Mouse (Mus musculus): ENCODE results near the gene 6430571L13Rik. TPM values are rescaled to one million over a fixed set of nuclear protein-coding genes. Genes with fewer than 3 reads are reported as not detected.
A peak's percentile ranks its signal among the peaks of the same experiment; 100 is the strongest.

Gene 6430571L13Rik
- polyA plus RNA-seq, 1 experiment from 2014 or later, result 4.2 TPM

DNA sequence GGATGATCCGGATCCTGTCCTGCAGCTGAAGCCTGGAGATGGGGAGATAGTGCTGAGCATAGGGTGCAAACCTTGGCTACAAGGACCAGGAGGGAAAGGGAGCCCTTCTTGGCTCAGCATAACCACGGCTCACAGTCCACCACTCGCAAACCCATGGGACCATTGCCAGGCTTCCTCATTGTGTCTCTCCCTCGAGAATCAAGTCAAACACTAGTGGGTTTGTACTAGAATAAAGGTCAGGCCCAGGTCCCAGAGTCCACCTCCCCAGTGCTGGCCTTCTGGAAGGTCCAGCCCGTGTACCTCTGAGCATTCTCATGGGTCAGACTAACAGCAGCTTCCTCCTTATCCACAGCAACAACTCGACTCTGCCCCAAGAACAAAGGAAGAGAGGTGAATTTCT is 9.6 kb upstream of the 6430571L13Rik start:
- Histone ChIP-seq H3K4me3 (no peak overlapping the region), H3K27ac (replicated peaks) (no peak overlapping the region), H3K4me1 (no peaks in the 10 kb centered on the region), H3K4me2 (replicated peaks) (no peak overlapping the region), H3K36me3 (peaks cover 35% of the 10 kb centered on the region), H3K9me3 (no peaks in the 10 kb centered on the region), H3K27me3 (no peaks in the 10 kb centered on the region), H3K9ac (replicated peaks) (no peak overlapping the region)
- no peak for ATAC-seq (ENCODE audit: low FRiP score, low read depth)
- 87% methylated on average over 6 of the region's 6 CpGs for WGBS

DNA sequence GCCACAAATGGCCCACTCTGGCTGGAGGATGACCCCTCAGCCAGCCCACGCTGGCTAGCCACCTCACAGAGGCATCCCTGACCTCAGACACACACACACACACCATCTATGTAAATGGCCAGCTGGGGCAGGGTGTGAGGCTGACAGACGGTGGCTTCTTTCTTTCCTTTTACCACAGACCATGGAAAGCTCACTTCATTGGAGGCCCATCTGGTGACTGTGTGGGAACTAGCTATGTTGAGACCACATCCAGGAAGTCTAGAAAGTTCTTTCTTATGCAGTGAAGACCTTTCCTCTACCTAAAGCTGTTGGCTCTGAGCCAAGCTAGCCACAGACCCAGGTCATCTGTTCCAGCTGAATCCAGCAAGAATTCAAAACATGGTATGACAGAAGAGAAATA is 6.7 kb upstream of the 6430571L13Rik start:
- H3K27me3 ChIP-seq, result no peaks in the 10 kb centered on the region
- peaks cover 9% of the 10 kb centered on the region for H3K4me1 ChIP-seq
- no peak overlapping the region for H3K4me2 ChIP-seq (replicated peaks)
- no peaks in the 10 kb centered on the region for H3K9me3 ChIP-seq
- H3K36me3 ChIP-seq, result peaks cover 23% of the 10 kb centered on the region
- ATAC-seq (ENCODE audit: low FRiP score, low read depth), result no peak
- H3K27ac ChIP-seq (replicated peaks), result no peak overlapping the region
- no peak overlapping the region for H3K9ac ChIP-seq (replicated peaks)
- 67% methylated on average over 2 of the region's 2 CpGs for WGBS
- H3K4me3 ChIP-seq, result no peak overlapping the region

DNA sequence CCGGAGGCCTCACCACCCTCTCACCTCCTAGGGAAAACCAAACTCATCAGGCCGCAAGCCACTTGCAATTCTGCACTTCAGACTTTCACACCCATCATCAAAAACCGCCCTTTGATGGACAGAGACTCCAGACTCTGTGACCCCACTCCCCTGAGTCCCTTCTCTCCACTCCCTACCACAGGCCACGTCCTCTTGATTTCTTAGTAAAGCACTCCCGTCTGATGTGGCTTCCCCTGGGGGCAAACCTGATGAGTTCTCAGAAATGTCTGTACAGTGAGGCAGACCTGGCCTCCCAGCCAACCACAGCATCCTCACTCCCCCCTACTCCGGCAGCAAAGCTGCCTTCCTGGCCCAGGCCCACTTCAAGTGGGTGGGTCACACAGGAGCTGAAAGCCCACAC is 6.0 kb upstream of the 6430571L13Rik start:
- Histone ChIP-seq H3K9me3 (no peaks in the 10 kb centered on the region), H3K4me2 (replicated peaks) (no peak overlapping the region), H3K4me1 (peaks cover 16% of the 10 kb centered on the region), H3K9ac (replicated peaks) (no peak overlapping the region), H3K27me3 (no peaks in the 10 kb centered on the region), H3K27ac (replicated peaks) (no peak overlapping the region), H3K36me3 (peaks cover 23% of the 10 kb centered on the region), H3K4me3 (no peak overlapping the region)
- ATAC-seq (ENCODE audit: low FRiP score, low read depth), result no peak
- 85% methylated on average over 6 of the region's 6 CpGs for WGBS

DNA sequence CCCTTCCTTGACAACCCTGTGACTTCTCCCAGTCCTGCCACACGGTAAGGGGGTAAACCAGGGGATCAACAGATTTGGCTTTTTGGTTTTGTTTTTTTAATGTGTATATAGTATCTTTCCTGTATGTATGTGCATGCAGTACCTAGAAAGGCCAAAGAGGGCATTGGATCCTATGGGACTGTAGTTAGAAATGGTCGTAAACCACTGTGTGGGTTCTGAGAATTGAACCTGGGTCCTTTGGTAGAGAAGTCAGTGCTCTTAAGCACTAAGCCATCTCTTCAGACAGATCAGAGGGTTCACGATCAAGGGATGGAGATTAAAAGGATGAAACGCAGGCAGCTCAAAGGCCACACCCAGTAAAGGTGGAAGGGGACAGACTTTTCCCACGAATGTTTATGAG is 5.4 kb upstream of the 6430571L13Rik start:
- 89% methylated on average over 5 of the region's 5 CpGs for WGBS
- peaks cover 22% of the 10 kb centered on the region for H3K4me1 ChIP-seq

DNA sequence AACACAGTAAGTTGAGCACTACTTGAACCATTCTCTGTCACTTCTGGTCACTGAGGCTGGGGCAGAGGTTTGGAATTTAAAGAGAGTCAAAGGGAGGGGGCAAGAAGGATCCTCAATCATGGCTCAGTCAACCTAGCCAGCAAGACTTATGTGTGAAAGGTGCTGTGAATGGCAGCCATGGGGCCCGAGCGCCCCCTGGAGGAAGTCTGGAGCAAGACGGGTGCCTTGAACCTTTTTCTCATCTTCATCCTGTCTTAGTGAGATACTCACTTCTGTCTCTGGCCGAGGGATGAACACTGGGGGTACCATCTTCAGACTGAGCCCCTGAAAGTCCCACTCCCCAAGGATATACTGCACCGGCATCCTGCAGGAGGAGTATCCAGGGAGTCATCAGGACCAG is 4.5 kb upstream of the 6430571L13Rik start:
- Histone ChIP-seq H3K4me2 (replicated peaks) (no peak overlapping the region), H3K9ac (replicated peaks) (no peak overlapping the region), H3K4me1 (peaks cover 26% of the 10 kb centered on the region), H3K27ac (replicated peaks) (no peak overlapping the region), H3K4me3 (no peak overlapping the region), H3K9me3 (no peaks in the 10 kb centered on the region), H3K27me3 (0 out of 2 replicates have a peak, but pooled peaks cover under 1% of the 10 kb centered on the region), H3K36me3 (peaks cover 18% of the 10 kb centered on the region; the same call in 1 of the 2 replicates)
- no peak for ATAC-seq (ENCODE audit: low FRiP score, low read depth)
- WGBS, result 12% methylated on average over 5 of the region's 5 CpGs

More for the DNA sequence above, 5.4 kb upstream of the 6430571L13Rik start:
- no peak for ATAC-seq (ENCODE audit: low FRiP score, low read depth)
- Histone ChIP-seq H3K4me3 (no peak overlapping the region), H3K9me3 (no peaks in the 10 kb centered on the region), H3K4me2 (replicated peaks) (no peak overlapping the region), H3K27ac (replicated peaks) (no peak overlapping the region), H3K9ac (replicated peaks) (no peak overlapping the region), H3K36me3 (peaks cover 18% of the 10 kb centered on the region; the same call in 1 of the 2 replicates), H3K27me3 (no peaks in the 10 kb centered on the region)

DNA sequence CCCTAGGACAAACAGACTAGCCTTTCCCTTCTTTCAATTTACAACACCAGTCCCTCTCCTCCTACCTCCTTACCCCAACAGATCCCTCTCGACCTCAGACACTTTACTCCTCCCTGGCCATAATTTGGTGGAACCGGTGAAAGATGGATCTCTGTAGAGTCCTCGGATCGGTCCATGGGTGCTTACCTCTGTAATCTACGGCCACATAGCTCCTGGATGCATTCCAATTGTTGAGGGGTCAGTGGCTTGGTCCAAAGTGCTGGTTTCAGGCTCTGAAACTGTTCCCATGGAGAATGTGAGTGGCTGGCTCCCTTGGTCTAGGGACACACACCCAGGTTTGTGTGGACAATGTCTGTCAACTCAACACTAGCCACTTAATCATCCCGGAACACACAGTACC is 4.0 kb upstream of the 6430571L13Rik start:
- no peak for ATAC-seq (ENCODE audit: low FRiP score, low read depth)
- peaks cover 5% of the 10 kb centered on the region for H3K27me3 ChIP-seq
- no peak overlapping the region for H3K9ac ChIP-seq (replicated peaks)
- WGBS, result 90% methylated on average over 6 of the region's 6 CpGs
- H3K27ac ChIP-seq (replicated peaks), result no peak overlapping the region
- no peak overlapping the region for H3K4me2 ChIP-seq (replicated peaks)
- H3K36me3 ChIP-seq, result peaks cover 18% of the 10 kb centered on the region; the same call in 1 of the 2 replicates
- no peaks in the 10 kb centered on the region for H3K9me3 ChIP-seq
- H3K4me3 ChIP-seq, result no peak overlapping the region
- peaks cover 30% of the 10 kb centered on the region for H3K4me1 ChIP-seq

DNA sequence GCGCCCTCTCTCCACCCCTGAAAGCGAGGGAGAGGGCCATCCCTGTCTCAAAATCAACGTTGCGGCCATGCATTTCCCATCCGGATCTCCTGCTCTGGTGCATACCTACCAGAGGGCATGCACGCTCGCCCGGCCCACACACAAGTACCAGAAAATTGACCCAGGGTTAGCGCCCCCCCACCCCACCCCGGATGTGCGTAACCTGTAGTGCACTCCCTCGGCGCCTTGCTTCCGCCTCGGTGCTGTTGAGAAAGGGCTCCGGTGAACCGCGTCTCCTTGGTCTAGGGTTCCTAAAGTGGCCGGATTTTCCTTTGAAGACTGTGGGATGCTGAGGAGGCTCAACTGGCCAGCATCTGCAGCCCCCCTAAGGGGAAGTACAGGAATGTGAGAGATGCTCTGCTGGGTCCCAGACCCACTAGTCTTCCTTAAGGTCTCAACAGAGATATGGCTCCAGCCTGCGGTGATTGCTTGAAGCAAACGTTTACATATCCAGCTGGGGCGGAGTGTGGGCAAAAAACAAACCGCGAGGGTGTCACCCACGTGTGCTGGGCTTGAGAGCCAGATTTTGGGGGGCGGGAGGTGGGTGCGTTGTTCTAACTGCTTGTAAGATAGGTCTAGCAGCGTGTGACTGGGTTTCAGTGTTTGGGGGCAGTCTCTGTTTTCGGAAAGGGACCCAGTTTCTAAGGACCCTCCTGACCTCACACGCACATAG is 2.1 kb upstream of the 6430571L13Rik start, which contains the start of gene Hemk1:
Gene Hemk1, minus strand, starts transcription at position 179 of the 712 bp plus-strand sequence.
- 4% methylated on average over 30 of the region's 30 CpGs for WGBS
- Histone ChIP-seq H3K27me3 (peaks cover 21% of the 10 kb centered on the region), H3K4me2 (replicated peaks) (peak within 1 kb of the TSS; percentile 93), H3K4me3 (peak within 1 kb of the TSS; percentile 61), H3K4me1 (peaks cover 30% of the 10 kb centered on the region), H3K27ac (replicated peaks) (peak within 1 kb of the TSS; percentile 76), H3K36me3 (0 out of 2 replicates have a peak, but pooled peaks cover 7% of the 10 kb centered on the region), H3K9me3 (no peaks in the 10 kb centered on the region), H3K9ac (replicated peaks) (peak within 1 kb of the TSS; percentile 74)
- peak; percentile 71 for ATAC-seq (ENCODE audit: low FRiP score, low read depth)

DNA sequence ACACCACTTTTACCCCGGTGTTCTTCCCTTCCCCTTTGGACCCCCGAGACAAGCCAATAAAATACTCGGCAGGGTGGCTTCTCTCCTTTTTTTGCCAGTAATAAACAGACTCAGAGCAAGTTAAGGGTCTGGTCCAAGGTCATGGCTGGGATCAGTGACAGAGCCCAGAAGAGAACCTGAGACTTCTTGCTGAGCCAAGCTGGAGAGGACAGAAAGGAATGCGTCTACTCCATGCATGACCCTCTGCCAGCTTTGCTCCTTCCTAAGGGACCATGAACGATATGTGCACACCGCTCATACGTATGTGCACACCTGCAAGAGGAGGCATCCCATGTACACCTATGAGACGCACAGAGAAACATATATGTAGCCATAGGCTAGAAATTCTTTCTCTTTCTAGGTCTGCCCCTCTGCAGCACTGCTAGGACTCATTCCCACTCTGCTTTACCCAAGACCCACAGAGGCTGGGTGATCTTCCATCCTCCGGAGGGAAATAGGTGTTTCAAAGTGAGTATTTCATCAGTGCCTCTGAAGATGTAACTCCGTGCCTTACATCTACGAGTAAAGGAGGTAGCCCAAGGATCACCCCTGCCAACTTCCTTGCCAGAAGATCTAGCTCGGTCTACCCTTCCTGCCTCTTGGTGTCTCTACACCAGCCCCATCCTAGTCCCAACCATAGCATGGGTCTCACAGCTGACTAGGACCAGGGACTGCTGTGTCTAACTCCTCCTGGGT is 676 bp downstream of the 6430571L13Rik start:
- Histone ChIP-seq H3K27ac (replicated peaks) (peak overlapping the region; percentile 52), H3K9ac (replicated peaks) (peak overlapping the region; percentile 75), H3K4me3 (peak overlapping the region; percentile 70), H3K36me3 (no peaks in the 10 kb centered on the region), H3K27me3 (peaks cover 21% of the 10 kb centered on the region), H3K4me2 (replicated peaks) (peak overlapping the region; percentile 76), H3K4me1 (peaks cover 30% of the 10 kb centered on the region), H3K9me3 (no peaks in the 10 kb centered on the region)
- no peak for ATAC-seq (ENCODE audit: low FRiP score, low read depth)
- WGBS, result 58% methylated on average over 12 of the region's 12 CpGs

DNA sequence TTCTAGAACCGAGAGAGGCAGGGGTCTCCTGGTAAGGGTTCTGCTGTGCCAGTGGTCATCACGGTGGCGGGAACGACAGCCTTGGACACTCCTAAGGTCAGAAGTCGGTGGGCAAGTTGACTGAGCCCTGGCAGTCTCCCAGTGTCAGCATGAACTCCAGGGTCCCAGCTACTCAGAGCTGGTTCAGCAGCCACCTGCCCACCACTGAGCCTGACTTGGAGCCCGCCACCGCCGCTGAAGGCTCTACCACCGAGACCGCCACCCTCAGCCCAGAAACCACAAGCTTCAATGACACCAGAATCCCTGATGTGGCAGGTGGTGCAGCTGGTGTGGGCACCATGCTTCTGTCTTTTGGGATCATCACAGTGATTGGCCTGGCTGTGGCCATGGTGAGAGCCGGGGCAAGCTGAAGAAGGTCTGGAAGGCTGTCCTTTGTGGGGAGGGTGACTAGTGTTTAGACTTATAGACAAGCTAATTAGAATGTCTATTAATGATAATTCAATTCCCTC is 1.9 kb downstream of the 6430571L13Rik start:
- Histone ChIP-seq H3K27ac (replicated peaks) (no peak overlapping the region), H3K27me3 (peaks cover 21% of the 10 kb centered on the region), H3K9me3 (no peaks in the 10 kb centered on the region), H3K4me2 (replicated peaks) (no peak overlapping the region), H3K36me3 (no peaks in the 10 kb centered on the region), H3K4me1 (peaks cover 30% of the 10 kb centered on the region), H3K4me3 (no peak overlapping the region), H3K9ac (replicated peaks) (no peak overlapping the region)
- 88% methylated on average over 11 of the region's 11 CpGs for WGBS
- no peak for ATAC-seq (ENCODE audit: low FRiP score, low read depth)

DNA sequence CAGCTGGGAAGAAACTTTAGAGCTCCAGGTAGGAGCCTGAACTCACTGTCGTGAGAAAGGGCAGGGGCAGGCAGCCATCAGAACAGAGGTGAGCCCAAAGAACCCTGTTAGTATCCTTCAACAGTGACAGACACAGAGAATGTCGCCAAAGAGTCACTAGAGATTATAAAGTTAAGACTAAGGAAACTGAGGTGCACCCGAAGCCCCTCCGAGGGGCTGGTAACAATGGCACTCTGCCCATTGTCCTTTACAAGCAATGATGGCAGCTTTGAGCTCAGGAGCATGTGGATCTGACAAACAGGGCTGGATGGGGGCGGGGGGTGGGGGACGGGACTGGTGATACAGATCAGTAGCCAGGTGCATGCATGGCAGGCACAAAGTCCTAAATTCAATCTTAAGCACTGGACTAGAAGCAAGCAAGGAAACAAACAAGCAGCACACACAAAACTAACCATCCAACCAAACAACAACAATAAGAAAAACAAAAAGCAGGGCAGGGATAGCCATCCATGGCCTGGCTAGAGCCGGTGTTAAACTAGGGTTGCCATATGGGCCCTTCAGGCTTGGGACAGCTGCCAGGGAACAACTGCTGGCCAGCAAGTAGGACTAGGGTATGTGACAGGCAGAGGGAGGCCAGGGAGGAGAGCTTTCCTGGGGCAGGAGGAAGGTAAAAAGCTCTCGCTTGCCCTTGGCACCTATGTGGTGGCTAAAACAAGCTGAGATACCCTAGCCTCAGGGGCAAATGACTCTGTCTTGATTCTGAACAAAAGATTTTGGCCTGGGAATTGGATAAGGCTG is 2.9 kb downstream of the 6430571L13Rik start:
- Histone ChIP-seq H3K4me1 (peaks cover 24% of the 10 kb centered on the region), H3K4me3 (no peak overlapping the region), H3K9me3 (no peaks in the 10 kb centered on the region), H3K27me3 (peaks cover 21% of the 10 kb centered on the region), H3K9ac (replicated peaks) (no peak overlapping the region), H3K27ac (replicated peaks) (no peak overlapping the region), H3K36me3 (no peaks in the 10 kb centered on the region), H3K4me2 (replicated peaks) (no peak overlapping the region)
- no peak for ATAC-seq (ENCODE audit: low FRiP score, low read depth)
- WGBS, result 79% methylated on average over 8 of the region's 8 CpGs

DNA sequence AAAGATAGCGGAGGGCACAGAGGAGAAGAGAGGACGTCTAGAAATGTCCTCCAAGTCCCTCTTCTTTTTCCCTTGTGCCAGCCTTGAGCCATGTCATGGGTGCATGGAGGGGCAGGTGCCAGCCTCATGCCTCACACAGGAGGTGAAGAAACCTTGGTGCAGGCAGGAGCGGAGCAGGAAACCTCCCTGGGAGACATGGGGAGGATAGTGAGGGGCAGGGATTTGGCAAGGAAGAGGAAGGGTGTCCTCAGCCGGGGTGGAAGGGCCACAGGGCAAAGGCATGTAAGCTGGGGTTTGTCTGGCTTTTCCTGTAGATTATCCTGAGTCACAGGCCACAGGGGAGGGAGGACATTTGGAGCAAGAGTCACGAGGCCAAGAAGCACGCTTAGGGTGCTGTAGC is 3.6 kb downstream of the 6430571L13Rik start:
- no peak overlapping the region for H3K4me2 ChIP-seq (replicated peaks)
- H3K4me1 ChIP-seq, result peaks cover 17% of the 10 kb centered on the region
- H3K27me3 ChIP-seq, result peaks cover 21% of the 10 kb centered on the region
- H3K9me3 ChIP-seq, result no peaks in the 10 kb centered on the region
- H3K4me3 ChIP-seq, result no peak overlapping the region
- no peak for ATAC-seq (ENCODE audit: low FRiP score, low read depth)
- no peak overlapping the region for H3K9ac ChIP-seq (replicated peaks)
- 65% methylated on average over 6 of the region's 6 CpGs for WGBS
- H3K36me3 ChIP-seq, result no peaks in the 10 kb centered on the region
- H3K27ac ChIP-seq (replicated peaks), result no peak overlapping the region

Measured in midbrain, embryonic 12.5 days (tissue).